Mouse (Mus musculus) kidney, adult 2 months (tissue): ENCODE measurements at regions not wholly inside any gene's neighbourhood (a gene's known extent, or its start where the extent isn't known, plus 50 kb on each side); places are given as distances from the start of the nearest gene placed in this dataset.

Experiments used
- DNase-seq: peaks from one replicate; pipeline ENCODE4 v3.0.0; 2021
- H3K27ac ChIP-seq: fragments of 200-500 bp; 2 replicates; pipeline ENCODE4 v1.5.1; 2012; ENCODE audit warnings: low read depth, low read length, control low read depth, inconsistent platforms; ENCODE audit not compliant: insufficient read depth
- H3K27me3 ChIP-seq: fragments of 200-500 bp; replicated peaks from 2 replicates; pipeline ENCODE4 v1.6.1; 2012; ENCODE audit warnings: mild to moderate bottlenecking, moderate library complexity, low read length, inconsistent platforms; ENCODE audit not compliant: control insufficient read depth, insufficient read depth
- H3K36me3 ChIP-seq: fragments of 200-500 bp; 2 replicates; pipeline ENCODE4 v1.6.1; 2012; ENCODE audit warnings: mild to moderate bottlenecking, moderate library complexity, low read length, inconsistent platforms; ENCODE audit not compliant: control insufficient read depth, insufficient read depth
- H3K4me1 ChIP-seq: fragments of 200-500 bp; 2 replicates; pipeline ENCODE4 v1.6.1; 2011; ENCODE audit warnings: low read length; ENCODE audit not compliant: control insufficient read depth, insufficient read depth
- H3K4me3 ChIP-seq: fragments of 200-500 bp; 2 replicates; pipeline ENCODE4 v1.5.1; 2011; ENCODE audit warnings: mild to moderate bottlenecking, low read depth, low read length, control low read depth; ENCODE audit not compliant: insufficient read depth
- CTCF ChIP-seq: fragments of 200-500 bp; conservative IDR thresholded peaks from 2 replicates; pipeline ENCODE4 v1.5.1; 2011; ENCODE audit warnings: low read depth, mild to moderate bottlenecking, control low read depth, low read length, moderate library complexity, mixed read lengths; ENCODE audit not compliant: insufficient read depth, insufficient read length
- POLR2A ChIP-seq: fragments of 200-500 bp; IDR thresholded peaks from one replicate; pipeline ENCODE4 v1.6.1; 2011; ENCODE audit warnings: low read depth, low read length, control low read depth
- WGBS: fragments of 180-500 bp; shearing (Covaris S2); methylation state at CpG from one replicate; pipeline ENCODE4 v1.1.7; 2018; 5-methylcytosine and 5-hydroxymethylcytosine counted together

DNA sequence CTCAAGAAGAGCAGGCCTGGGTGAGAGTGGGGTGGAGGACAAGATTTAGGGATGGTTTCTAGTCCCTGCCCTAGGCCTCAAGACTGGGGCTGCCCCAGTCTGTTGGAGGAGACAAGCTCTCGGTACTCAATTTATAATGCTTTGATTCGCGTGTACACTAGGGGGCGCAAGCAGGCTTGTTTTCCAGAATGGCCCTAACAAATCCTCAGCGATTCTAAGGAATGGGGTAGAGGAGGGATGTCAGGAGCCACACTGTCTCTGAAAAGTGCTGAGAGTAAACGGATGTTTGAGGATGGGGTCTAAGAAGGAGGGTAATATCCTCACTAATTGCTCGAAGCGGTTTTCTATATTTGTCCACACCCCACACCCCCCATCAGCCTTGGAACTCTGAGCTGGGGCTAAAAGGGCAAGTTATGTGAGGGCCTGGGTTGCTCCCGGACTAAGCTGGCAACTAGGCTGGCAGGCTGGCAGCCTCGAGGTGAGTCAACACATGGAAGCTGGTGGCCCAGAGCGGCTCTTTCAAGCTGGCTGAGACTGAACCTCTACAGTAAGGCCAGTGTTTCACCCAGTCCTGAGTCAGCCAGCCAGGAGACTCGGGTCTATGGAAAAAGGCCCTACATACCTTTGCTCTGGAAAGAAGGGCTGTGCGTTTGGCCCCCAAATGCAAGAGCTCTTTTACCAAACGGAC lies 176.7 kb downstream of the Ttc8 start:
- DNase-seq = peak; percentile 88
- Histone ChIP-seq H3K27me3 (no peaks in the 10 kb centered on the region), H3K36me3 (no peaks in the 10 kb centered on the region), H3K27ac (no peak overlapping the region; the same call in 1 of the 2 replicates), H3K4me3 (no peak overlapping the region), H3K4me1 (no peaks in the 10 kb centered on the region)
- 20% methylated on average over 14 of the region's 14 CpGs for WGBS
- TF ChIP-seq CTCF = peak; percentile 86
- no peak for TF ChIP-seq POLR2A

DNA sequence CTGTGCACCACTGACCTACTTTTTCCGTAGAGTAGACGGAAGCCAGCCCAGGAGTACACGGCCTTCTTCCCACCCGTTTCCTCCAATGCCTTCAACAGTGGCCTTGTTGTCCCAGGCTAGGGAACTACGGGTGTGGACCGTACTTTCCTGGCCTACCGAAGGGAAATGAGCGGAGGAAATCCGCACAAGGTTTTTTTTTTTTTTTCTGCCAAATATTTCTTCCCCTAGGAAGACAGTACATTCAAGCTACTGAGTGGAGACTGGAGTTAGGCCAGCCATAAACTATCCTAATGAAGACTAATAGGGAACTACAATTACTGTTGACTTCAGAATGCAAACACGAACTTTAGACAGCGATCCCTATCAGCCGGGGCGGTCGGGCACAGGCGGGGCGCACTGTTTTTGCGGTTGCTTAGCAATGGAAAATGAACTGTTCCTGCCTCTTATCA lies 177.3 kb downstream of the Ttc8 start:
- H3K27ac ChIP-seq = no peak overlapping the region; the same call in 1 of the 2 replicates
- H3K27me3 ChIP-seq = no peaks in the 10 kb centered on the region
- no peak overlapping the region for H3K4me3 ChIP-seq
- no peaks in the 10 kb centered on the region for H3K4me1 ChIP-seq
- TF ChIP-seq CTCF = no peak
- no peak for TF ChIP-seq POLR2A
- WGBS = 62% methylated on average over 17 of the region's 17 CpGs
- H3K36me3 ChIP-seq = no peaks in the 10 kb centered on the region
- peak; percentile 60 for DNase-seq

DNA sequence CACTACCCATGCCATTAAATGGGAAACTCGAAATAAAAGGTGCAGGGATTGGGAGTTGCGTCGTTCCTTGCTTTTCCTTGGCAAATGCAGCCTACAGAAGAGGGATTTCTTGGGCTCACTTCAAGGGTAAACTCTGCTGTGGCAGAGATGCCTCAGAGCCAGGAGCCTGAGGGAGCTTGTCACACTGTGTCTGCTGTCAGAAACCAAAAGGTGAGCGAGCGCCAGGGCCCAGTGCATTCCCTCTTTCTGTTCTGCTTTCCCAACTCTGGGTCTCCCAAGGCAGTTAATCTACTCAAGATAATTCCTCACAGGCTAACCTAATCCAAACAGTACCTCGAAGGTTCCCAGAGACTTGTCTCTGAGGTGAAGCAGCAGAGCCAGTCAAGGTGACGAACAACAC lies 179.5 kb downstream of the Ttc8 start:
- H3K27ac ChIP-seq = no peak overlapping the region
- no peaks in the 10 kb centered on the region for H3K36me3 ChIP-seq
- TF ChIP-seq POLR2A = no peak
- no peak for TF ChIP-seq CTCF
- H3K4me1 ChIP-seq = no peaks in the 10 kb centered on the region
- no peaks in the 10 kb centered on the region for H3K27me3 ChIP-seq
- no peak for DNase-seq
- 85% methylated on average over 7 of the region's 7 CpGs for WGBS
- H3K4me3 ChIP-seq = no peak overlapping the region

DNA sequence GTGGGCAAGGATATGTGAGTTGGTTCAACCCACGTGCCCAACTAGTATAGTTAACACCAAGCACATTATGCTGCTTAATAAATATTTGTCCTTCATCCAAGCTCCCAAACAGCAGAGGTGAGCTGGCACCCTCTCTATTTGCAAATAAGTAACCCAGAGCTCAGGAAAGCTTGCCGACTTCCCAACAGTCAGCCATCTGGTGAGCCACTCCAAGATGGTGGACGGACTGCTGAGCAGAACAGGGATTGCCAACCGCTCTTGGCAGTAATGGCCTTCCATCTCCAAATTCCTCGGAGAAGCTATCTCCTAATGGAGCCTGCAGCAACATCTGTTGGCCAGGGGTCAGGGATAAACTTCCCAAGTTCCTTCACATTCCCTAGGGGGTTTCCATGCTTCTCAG lies 188.2 kb downstream of the Ttc8 start:
- H3K36me3 ChIP-seq = no peaks in the 10 kb centered on the region
- 74% methylated on average over 5 of the region's 5 CpGs for WGBS
- peak; percentile 16 for DNase-seq
- no peaks in the 10 kb centered on the region for H3K4me1 ChIP-seq
- no peak for TF ChIP-seq POLR2A
- no peak for TF ChIP-seq CTCF
- H3K27me3 ChIP-seq = no peaks in the 10 kb centered on the region
- H3K4me3 ChIP-seq = no peak overlapping the region
- no peak overlapping the region for H3K27ac ChIP-seq

DNA sequence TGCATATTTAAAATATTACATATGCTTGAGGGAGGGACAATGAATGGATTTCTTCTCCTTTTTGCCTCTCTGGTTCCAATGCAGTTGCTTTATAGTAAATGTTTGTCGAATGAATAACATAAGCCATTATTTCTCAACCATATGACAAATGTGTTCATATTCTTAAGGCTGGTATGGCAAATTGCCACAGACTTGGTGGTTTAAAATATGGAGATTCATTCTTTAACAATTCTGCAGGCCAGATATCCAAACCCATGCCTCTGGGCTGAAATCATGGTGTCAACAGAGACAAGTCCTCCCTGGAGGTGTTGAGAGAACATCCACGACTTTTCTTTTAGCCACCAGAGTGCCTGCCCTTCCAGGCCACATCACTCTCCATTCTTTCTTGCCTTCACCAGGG lies 193.4 kb downstream of the Ttc8 start:
- Histone ChIP-seq H3K27ac (no peak overlapping the region), H3K4me3 (no peak overlapping the region), H3K4me1 (no peaks in the 10 kb centered on the region), H3K36me3 (no peaks in the 10 kb centered on the region), H3K27me3 (no peaks in the 10 kb centered on the region)
- no peak for DNase-seq
- TF ChIP-seq CTCF = no peak
- TF ChIP-seq POLR2A = no peak
- WGBS = 80% methylated on average over 2 of the region's 2 CpGs

DNA sequence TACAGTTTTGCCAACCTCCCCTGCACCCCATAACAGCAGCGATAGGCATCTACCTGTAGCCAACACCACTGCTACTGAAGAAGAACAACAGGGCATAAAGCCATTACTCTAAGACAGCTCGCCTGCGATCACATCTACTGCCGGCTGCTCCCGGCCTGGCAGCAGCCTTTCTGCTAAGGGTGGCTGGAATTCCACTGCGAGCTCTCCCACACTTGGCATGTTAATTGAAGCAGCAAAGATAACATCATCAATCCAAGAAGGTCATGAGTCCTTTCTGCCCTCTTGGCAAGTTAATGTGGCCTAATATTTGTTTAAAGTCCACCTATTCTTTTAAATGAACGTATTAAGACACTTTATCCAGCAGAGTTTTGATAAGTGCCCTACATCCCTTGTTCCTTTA lies 196.1 kb downstream of the Ttc8 start:
- WGBS = 24% methylated on average over 7 of the region's 7 CpGs
- H3K4me1 ChIP-seq = no peaks in the 10 kb centered on the region
- peak; percentile 5 for DNase-seq
- no peaks in the 10 kb centered on the region for H3K36me3 ChIP-seq
- H3K4me3 ChIP-seq = no peak overlapping the region
- TF ChIP-seq CTCF = no peak
- TF ChIP-seq POLR2A = no peak
- 0 out of 2 replicates have a peak, but pooled peaks cover 1% of the 10 kb centered on the region for H3K27me3 ChIP-seq
- no peak overlapping the region for H3K27ac ChIP-seq

DNA sequence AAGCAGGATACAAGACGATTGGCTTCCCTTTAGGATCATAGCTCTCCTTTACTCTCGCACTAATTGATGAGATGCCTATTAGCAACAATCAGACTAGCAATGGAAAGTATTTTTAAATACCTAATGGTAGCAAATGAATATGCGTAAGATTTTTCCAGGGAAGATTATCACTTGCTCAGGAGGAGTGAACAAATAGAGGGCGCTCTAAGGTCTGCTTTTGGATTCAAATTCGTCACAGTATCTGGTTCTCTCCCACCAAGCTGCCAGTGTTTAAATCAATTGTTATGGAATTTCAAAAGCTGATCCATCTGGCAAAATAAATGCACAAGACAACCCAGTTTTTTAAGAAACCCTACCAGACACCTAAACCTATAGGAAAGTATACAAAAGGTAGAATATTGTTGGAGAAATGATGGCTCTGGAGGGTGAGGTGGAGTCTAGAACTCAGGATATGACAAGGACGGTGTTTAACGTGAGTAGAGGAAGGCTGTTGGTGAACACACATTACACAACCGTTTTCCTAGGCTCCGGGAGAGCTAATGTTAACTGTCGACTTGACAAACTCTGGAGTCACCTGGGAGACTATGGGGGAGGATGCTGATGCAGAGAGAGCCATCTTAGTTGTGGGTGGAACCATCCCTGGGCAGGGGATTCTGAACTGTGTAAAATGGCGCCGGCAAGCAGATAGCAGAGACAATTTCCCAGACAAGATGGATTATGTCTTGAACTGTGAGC lies 198.2 kb downstream of the Ttc8 start:
- Histone ChIP-seq H3K27me3 (0 out of 2 replicates have a peak, but pooled peaks cover 1% of the 10 kb centered on the region), H3K27ac (no peak overlapping the region), H3K36me3 (no peaks in the 10 kb centered on the region), H3K4me3 (no peak overlapping the region), H3K4me1 (no peaks in the 10 kb centered on the region)
- TF ChIP-seq CTCF (no peak), POLR2A (no peak)
- no peak for DNase-seq
- WGBS = 82% methylated on average over 12 of the region's 12 CpGs
